Mouse (Mus musculus) embryonic facial prominence, embryonic 14.5 days (tissue): ENCODE results near the gene Ppfibp1. TPM values are rescaled to one million over a fixed set of nuclear protein-coding genes. Genes with fewer than 3 reads are reported as not detected.

ENCODE experiments used
- ATAC-seq: fragments of 200-750 bp; cut with Nextera tagmentation; 2 replicates; pipeline ENCODE4 v1.8.0; 2017; ENCODE audit warnings: low read depth, moderate number of reproducible peaks, moderate TSS enrichment
- DNase-seq: peaks from one replicate; pipeline ENCODE4 v3.0.0-alpha.2; 2015; ENCODE audit warnings: low spot score
- H3K27ac ChIP-seq: fragments of 300-500 bp; sonication (generic); replicated peaks from 2 replicates; pipeline ENCODE4 v1.5.1; 2014; ENCODE audit warnings: low read depth, mild to moderate bottlenecking, low read length, moderate library complexity
- H3K27me3 ChIP-seq: fragments of 300-500 bp; sonication (generic); replicated peaks from 2 replicates; pipeline ENCODE4 v1.6.1; 2014; ENCODE audit warnings: low read length; ENCODE audit not compliant: control insufficient read depth, insufficient read depth
- H3K36me3 ChIP-seq: fragments of 300-500 bp; sonication (generic); 2 replicates; pipeline ENCODE4 v1.6.1; 2014; ENCODE audit warnings: low read length, mixed read lengths; ENCODE audit not compliant: control insufficient read depth, insufficient read depth
- H3K4me1 ChIP-seq: fragments of 300-500 bp; sonication (generic); 2 replicates; pipeline ENCODE4 v1.6.1; 2014; ENCODE audit warnings: antibody characterized with exemption, low read length; ENCODE audit not compliant: control insufficient read depth, insufficient read depth
- H3K4me2 ChIP-seq: fragments of 300-500 bp; sonication (generic); 2 replicates; pipeline ENCODE4 v1.6.1; 2014; ENCODE audit warnings: low read depth, mild to moderate bottlenecking, low read length, moderate library complexity, mixed read lengths
- H3K4me3 ChIP-seq: fragments of 300-500 bp; sonication (generic); 2 replicates; pipeline ENCODE4 v1.5.1; 2014; ENCODE audit warnings: low read depth, mild to moderate bottlenecking, low read length
- H3K9ac ChIP-seq: fragments of 300-500 bp; sonication (generic); 2 replicates; pipeline ENCODE4 v1.6.1; 2014; ENCODE audit warnings: low read depth, mild to moderate bottlenecking, low read length, moderate library complexity, mixed read lengths
- H3K9me3 ChIP-seq: fragments of 300-500 bp; sonication (generic); 2 replicates; pipeline ENCODE4 v1.6.1; 2016; ENCODE audit warnings: low read length; ENCODE audit not compliant: control insufficient read depth
- WGBS: fragments of 180-500 bp; shearing (Covaris S2); extraction: QIAGEN DNeasy Blood & Tissue Kit; methylation state at CpG from one replicate; pipeline ENCODE4 v1.1.7; 2014; 5-methylcytosine and 5-hydroxymethylcytosine counted together
- polyA plus RNA-seq: library from polyadenylated mRNA; unstranded; fragments of >200 nt; fragmentation: Nextera tagmentation; extraction: Ambion mirVana; gene quantifications from 2 replicates; pipeline ENCODE4 v1.2.1, GENCODE M21; 2014

Ppfibp1 gene
- polyA plus RNA-seq, 1 experiment from 2014 or later: 55.5 TPM

DNA sequence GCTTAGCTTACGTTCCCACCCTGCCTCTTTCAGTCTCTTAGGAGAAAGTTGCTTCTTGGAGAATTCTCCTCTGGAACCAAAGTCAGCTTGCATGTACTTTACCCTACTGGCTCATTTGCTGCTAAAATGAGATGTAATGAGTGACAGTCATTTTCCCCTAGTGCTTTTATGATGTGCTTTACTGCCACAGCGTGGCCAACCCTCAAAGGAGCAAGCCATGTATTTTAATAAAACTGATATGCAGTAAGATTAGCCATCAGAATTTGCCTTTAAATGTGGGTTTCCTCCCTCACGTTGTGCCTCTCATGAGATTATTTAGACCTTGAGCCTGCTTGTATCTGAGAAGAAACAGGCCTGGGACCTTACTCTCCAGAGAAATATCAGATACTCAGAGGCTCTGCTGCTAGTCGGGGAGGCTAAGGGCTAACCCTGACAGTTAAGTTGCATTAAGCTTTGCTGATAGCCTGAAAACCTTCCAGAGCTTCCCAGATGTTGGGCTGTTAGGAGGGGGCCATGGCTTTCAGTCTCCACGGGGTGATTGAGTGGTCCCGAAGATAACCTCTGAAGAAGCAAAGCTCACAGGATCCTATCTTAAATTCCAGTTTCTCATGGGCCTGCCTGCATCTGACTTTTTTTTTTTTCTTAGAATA, 73.7 kb downstream of the Ppfibp1 start:
- WGBS: 46% methylated on average over 6 of the region's 6 CpGs
- Histone ChIP-seq H3K27ac (no peak overlapping the region), H3K9ac (no peak overlapping the region), H3K36me3 (no peaks in the 10 kb centered on the region), H3K4me1 (no peaks in the 10 kb centered on the region; the same call in 1 of the 2 replicates), H3K27me3 (no peaks in the 10 kb centered on the region), H3K9me3 (no peaks in the 10 kb centered on the region), H3K4me3 (no peak overlapping the region), H3K4me2 (no peak overlapping the region)
- no peak for ATAC-seq
- peak; percentile 29 for DNase-seq

DNA sequence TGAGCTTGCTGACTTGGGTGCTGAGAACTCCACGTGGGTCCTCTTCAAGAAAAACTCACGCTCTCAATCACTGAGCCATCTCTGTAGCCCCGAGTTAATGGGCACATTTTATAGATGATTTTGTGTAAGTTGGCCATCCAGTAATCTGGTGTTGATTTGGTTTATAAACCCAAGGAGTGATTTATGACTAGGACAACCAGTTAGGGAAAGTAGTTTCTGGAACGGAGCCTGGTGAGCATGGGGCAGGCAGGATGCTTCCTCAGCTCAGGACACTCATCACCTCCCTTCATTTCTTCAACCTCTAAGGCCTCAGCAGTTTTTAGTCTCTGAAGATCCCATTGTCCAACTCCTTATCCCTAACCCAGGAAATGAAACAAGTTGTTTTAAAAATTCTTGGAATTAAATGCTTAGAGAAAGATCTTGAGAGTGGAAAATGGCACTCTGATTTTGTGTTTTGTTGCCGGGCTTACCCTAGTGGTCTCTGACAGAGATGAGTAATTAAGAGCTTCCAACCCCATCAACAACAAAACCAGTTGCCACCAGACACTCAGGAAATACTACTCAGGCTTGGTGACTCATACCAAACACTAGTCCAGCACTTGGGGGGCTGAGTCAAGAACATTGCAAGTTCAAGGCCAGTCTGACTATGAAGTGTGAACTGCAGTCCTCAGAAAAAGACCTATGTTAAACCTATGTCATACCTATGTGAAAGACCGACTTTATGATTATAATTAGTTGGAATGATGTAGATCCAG, 75.3 kb downstream of the Ppfibp1 start:
- no peaks in the 10 kb centered on the region for H3K36me3 ChIP-seq
- H3K27ac ChIP-seq: no peak overlapping the region
- WGBS: 89% methylated on average over 6 of the region's 6 CpGs
- H3K9me3 ChIP-seq: no peaks in the 10 kb centered on the region
- H3K27me3 ChIP-seq: no peaks in the 10 kb centered on the region
- DNase-seq (no peak), ATAC-seq (no peak)
- peaks cover 6% of the 10 kb centered on the region; the same call in 1 of the 2 replicates for H3K4me1 ChIP-seq
- H3K4me2 ChIP-seq: no peak overlapping the region
- no peak overlapping the region for H3K4me3 ChIP-seq
- no peak overlapping the region for H3K9ac ChIP-seq

DNA sequence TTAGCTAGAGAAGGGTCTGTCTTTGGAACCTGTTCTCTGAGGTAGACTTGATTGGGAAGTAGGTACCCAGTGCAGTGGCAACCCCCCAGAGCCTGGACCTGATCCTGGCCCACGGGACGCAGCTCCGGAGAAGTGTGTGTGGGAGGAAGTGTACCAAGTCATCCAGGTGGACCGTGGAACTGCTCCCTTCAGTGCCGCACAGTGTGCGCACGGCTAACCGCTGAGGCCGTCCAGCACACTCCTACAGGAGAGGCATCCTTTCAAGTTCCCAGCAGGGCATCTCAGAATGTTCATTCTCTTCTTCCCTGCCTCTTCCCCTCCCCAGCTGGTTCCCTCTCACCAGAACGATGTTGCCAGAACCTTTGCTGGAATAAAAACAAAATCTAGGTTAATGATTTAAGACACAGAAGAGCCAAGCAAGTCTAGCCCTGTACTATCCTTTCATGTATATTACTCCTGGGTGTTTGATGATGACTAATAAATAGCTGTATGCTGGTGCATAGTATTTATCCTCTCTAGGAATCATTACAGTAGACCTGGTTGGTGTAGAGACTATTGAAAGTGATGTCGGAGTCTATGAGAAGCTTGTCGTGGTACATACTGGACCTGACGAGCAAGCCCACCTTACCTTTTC, 77.0 kb downstream of the Ppfibp1 start:
- WGBS: 93% methylated on average over 13 of the region's 13 CpGs
- no peak overlapping the region for H3K27ac ChIP-seq

DNA sequence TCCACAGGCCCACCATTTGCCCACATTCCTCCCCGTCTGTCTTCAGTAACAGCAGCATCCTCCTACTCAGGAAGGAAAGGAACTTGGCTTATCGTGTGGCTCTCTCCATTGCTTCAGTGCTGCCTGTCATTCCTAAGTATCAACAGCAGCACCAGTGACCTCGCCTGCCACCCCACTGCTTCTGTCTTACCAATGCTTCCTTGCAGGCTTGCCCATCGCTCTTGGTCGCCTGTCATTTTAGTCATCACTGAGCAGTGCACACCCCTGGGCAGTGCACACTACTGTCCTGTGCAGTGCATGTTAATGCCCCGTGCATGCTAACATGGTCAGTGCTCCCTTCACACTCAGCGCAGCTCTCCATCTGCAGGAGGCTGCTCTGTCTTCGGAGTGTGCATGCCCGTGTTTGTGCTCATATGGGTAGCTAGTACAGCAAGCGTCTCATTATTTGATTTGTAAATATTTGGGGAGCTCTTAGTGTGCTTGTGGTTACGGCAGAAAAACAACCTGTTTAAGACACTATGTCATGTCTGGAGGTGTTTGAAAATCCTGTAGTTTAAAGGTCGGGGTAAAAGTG, 78.2 kb downstream of the Ppfibp1 start:
- H3K4me1 ChIP-seq: peaks cover 6% of the 10 kb centered on the region; the same call in 1 of the 2 replicates
- ATAC-seq: no peak
- WGBS: 67% methylated on average over 12 of the region's 12 CpGs

More for the DNA sequence above, 77.0 kb downstream of the Ppfibp1 start:
- no peaks in the 10 kb centered on the region for H3K27me3 ChIP-seq
- DNase-seq (no peak), ATAC-seq (no peak)
- no peak overlapping the region for H3K4me2 ChIP-seq
- no peak overlapping the region for H3K9ac ChIP-seq
- no peaks in the 10 kb centered on the region for H3K36me3 ChIP-seq
- no peak overlapping the region for H3K4me3 ChIP-seq
- peaks cover 6% of the 10 kb centered on the region; the same call in 1 of the 2 replicates for H3K4me1 ChIP-seq
- no peaks in the 10 kb centered on the region for H3K9me3 ChIP-seq

DNA sequence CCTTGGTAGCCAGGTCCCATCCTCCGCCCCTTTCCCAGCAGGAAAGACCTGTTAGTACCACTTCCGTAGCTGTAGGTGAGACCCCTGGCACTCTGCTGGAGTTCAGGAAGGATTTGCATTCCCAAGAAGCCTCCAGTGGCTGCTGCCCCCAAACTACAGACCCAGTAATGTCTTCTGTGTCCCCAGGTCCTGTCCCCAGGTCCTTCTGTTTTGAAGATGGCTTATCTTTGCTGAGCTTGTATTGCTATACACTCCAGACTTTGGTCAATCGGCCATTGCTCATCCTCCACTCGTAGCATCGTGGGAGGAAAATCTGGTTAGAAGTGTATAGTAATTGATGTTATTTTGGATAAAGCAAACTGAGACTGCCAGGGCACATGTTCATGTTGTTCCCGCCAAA, 79.5 kb downstream of the Ppfibp1 start:
- DNase-seq (no peak), ATAC-seq (no peak)
- no peaks in the 10 kb centered on the region for H3K9me3 ChIP-seq
- no peak overlapping the region for H3K4me3 ChIP-seq
- peaks cover 6% of the 10 kb centered on the region; the same call in 1 of the 2 replicates for H3K4me1 ChIP-seq
- no peaks in the 10 kb centered on the region for H3K27me3 ChIP-seq
- H3K36me3 ChIP-seq: no peaks in the 10 kb centered on the region
- no peak overlapping the region for H3K4me2 ChIP-seq
- H3K9ac ChIP-seq: no peak overlapping the region
- WGBS: 70% methylated on average over 6 of the region's 6 CpGs
- H3K27ac ChIP-seq: no peak overlapping the region

More for the DNA sequence above, 78.2 kb downstream of the Ppfibp1 start:
- H3K9me3 ChIP-seq: no peaks in the 10 kb centered on the region
- H3K4me2 ChIP-seq: no peak overlapping the region
- no peak overlapping the region for H3K9ac ChIP-seq
- no peaks in the 10 kb centered on the region for H3K27me3 ChIP-seq
- no peak overlapping the region for H3K27ac ChIP-seq
- no peak for DNase-seq
- H3K4me3 ChIP-seq: no peak overlapping the region
- H3K36me3 ChIP-seq: no peaks in the 10 kb centered on the region

DNA sequence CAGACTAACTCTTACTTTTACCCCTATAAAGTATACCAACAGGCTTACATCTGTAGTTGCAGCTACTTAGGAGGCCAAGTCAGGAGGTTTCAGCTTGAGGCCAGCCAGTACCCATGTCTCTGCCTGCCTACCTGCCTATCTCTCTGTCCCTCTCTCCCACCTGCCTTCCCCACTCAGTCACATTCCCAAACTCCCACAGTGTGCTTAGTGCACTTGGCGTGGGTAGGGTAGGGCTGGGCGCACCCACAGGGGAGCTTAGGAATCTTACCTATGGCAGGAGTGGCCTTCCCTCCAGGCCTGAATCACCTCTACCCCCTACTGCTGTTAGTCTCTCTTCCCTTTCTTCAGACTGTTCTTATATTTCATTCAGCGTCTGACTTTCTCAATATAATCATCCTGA, 82.5 kb downstream of the Ppfibp1 start:
- WGBS: 67% methylated on average over 3 of the region's 3 CpGs
- peaks cover 6% of the 10 kb centered on the region; the same call in 1 of the 2 replicates for H3K4me1 ChIP-seq
- no peak overlapping the region for H3K4me2 ChIP-seq
- H3K27me3 ChIP-seq: no peaks in the 10 kb centered on the region
- DNase-seq (no peak), ATAC-seq (no peak)
- H3K9me3 ChIP-seq: no peaks in the 10 kb centered on the region
- H3K36me3 ChIP-seq: no peaks in the 10 kb centered on the region
- no peak overlapping the region for H3K9ac ChIP-seq
- no peak overlapping the region for H3K4me3 ChIP-seq
- H3K27ac ChIP-seq: no peak overlapping the region

DNA sequence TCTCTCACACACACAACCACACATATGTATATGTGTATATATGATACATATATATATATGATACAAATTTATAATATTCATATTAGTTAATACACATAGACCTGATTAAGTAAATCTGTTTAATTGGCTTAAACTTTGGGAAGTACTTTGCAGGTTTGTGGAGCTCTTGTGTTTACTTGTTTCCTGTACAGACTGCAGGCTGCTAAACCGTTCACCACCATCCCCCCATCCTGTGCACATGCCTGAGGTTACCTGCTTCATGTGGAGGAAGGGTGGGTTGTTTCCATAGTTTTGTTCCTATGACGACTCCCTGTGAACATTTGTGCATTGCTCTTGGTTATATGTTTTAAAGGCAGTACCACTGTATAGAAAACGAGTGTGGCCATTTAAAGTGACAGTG, 83.1 kb downstream of the Ppfibp1 start:
- Histone ChIP-seq H3K4me2 (no peak overlapping the region), H3K9ac (no peak overlapping the region), H3K27ac (no peak overlapping the region), H3K4me3 (no peak overlapping the region), H3K27me3 (no peaks in the 10 kb centered on the region), H3K9me3 (no peaks in the 10 kb centered on the region), H3K36me3 (no peaks in the 10 kb centered on the region), H3K4me1 (peaks cover 6% of the 10 kb centered on the region; the same call in 1 of the 2 replicates)
- DNase-seq: no peak
- ATAC-seq: no peak
- WGBS: 45% methylated on average over 3 of the region's 3 CpGs

DNA sequence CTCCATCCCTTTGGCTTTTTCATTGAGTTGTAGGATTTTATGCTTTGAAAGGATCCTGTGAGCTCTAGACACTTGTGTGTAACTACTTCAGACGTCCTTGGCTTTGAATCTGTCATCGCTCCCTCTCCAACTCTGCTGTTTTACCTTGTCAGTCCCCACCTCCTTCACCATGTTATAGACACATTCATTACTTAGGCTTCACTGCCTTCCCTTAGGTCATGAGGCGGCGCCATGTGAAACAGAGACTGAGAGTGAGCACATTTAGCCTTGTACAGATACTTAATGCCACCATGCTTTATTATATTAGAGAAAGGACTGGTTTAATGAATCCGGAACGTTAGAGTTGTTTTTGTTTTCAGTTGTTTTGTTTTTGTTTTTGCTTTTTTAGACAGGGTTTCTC, 83.7 kb downstream of the Ppfibp1 start:
- no peak overlapping the region for H3K4me2 ChIP-seq
- WGBS: 70% methylated on average over 6 of the region's 6 CpGs
- ATAC-seq: no peak

More for the DNA sequence above, 83.7 kb downstream of the Ppfibp1 start:
- Histone ChIP-seq H3K36me3 (peaks cover 3% of the 10 kb centered on the region; the same call in 1 of the 2 replicates), H3K4me3 (no peak overlapping the region), H3K4me1 (peaks cover 6% of the 10 kb centered on the region; the same call in 1 of the 2 replicates), H3K9ac (no peak overlapping the region), H3K27ac (no peak overlapping the region), H3K9me3 (no peaks in the 10 kb centered on the region), H3K27me3 (no peaks in the 10 kb centered on the region)
- DNase-seq: no peak
